Mouse (Mus musculus) limb, embryonic 12.5 days (tissue): ENCODE data around the gene Cep152. TPM values are rescaled to one million over a fixed set of nuclear protein-coding genes. Genes with fewer than 3 reads are reported as not detected.

ENCODE experiments used
- ATAC-seq: fragments of 200-750 bp; cut with Nextera tagmentation; 2 replicates; pipeline ENCODE4 v1.8.0; 2017; ENCODE audit warnings: low read depth, moderate TSS enrichment; ENCODE audit not compliant: insufficient number of reproducible peaks, insufficient read depth, low FRiP score, low TSS enrichment
- H3K27ac ChIP-seq: fragments of 300-500 bp; sonication (generic); 2 replicates; pipeline ENCODE4 v1.5.1; 2016; ENCODE audit warnings: mild to moderate bottlenecking, moderate library complexity
- H3K27me3 ChIP-seq: fragments of 300-500 bp; sonication (generic); 2 replicates; pipeline ENCODE4 v1.6.1; 2016; ENCODE audit warnings: mild to moderate bottlenecking, moderate library complexity
- H3K36me3 ChIP-seq: fragments of 300-500 bp; sonication (generic); 2 replicates; pipeline ENCODE4 v1.6.1; 2016; ENCODE audit warnings: mild to moderate bottlenecking, moderate library complexity
- H3K4me1 ChIP-seq: fragments of 300-500 bp; sonication (generic); replicated peaks from 2 replicates; pipeline ENCODE4 v1.6.1; 2016
- H3K4me2 ChIP-seq: fragments of 300-500 bp; sonication (generic); 2 replicates; pipeline ENCODE4 v1.6.1; 2016; ENCODE audit warnings: mild to moderate bottlenecking, moderate library complexity
- H3K4me3 ChIP-seq: fragments of 300-500 bp; sonication (generic); replicated peaks from 2 replicates; pipeline ENCODE4 v1.5.1; 2016; ENCODE audit warnings: mild to moderate bottlenecking
- H3K9ac ChIP-seq: fragments of 300-500 bp; sonication (generic); replicated peaks from 2 replicates; pipeline ENCODE4 v1.6.1; 2016; ENCODE audit warnings: mild to moderate bottlenecking, moderate library complexity
- H3K9me3 ChIP-seq: fragments of 300-500 bp; sonication (generic); 2 replicates; pipeline ENCODE4 v1.6.1; 2016; ENCODE audit warnings: mild to moderate bottlenecking, moderate library complexity
- WGBS: fragments of 180-500 bp; shearing (Covaris S2); methylation state at CpG from one replicate; pipeline ENCODE4 v1.1.7; 2016; 5-methylcytosine and 5-hydroxymethylcytosine counted together
- polyA plus RNA-seq: library from polyadenylated mRNA; unstranded; fragments of >200 nt; fragmentation: Nextera tagmentation; extraction: Ambion mirVana; gene quantifications from 2 replicates; pipeline ENCODE4 v1.2.1, GENCODE M21; 2016

Gene Cep152
- polyA plus RNA-seq, 1 experiment from 2014 or later: 9.7 TPM

GRCm38 (mm10) chr2:125626536-125626935 is 1.6 kb upstream of the Cep152 start:
- no peaks in the 10 kb centered on the region for H3K9me3 ChIP-seq
- H3K4me2 ChIP-seq: no peak overlapping the region
- H3K4me3 ChIP-seq: no peak overlapping the region
- no peaks in the 10 kb centered on the region for H3K36me3 ChIP-seq
- H3K4me1 ChIP-seq: peaks cover 18% of the 10 kb centered on the region
- no peak for ATAC-seq
- H3K9ac ChIP-seq: no peak overlapping the region
- no peak overlapping the region for H3K27ac ChIP-seq
- 74% methylated on average over 4 of the region's 4 CpGs for whole genome bisulfite sequencing
- H3K27me3 ChIP-seq: no peaks in the 10 kb centered on the region

GRCm38 (mm10) chr2:125624127-125624685 is 707 bp downstream of the Cep152 start:
- H3K4me2 ChIP-seq: peak overlapping the region; percentile 69
- H3K9ac ChIP-seq: peak overlapping the region; percentile 80
- no peaks in the 10 kb centered on the region for H3K9me3 ChIP-seq
- peaks cover 32% of the 10 kb centered on the region for H3K4me1 ChIP-seq
- H3K36me3 ChIP-seq: peaks cover 15% of the 10 kb centered on the region
- no peak for ATAC-seq
- peak overlapping the region; percentile 79 for H3K4me3 ChIP-seq
- H3K27ac ChIP-seq: no peak overlapping the region
- 8% methylated on average over 9 of the region's 9 CpGs for WGBS
- no peaks in the 10 kb centered on the region for H3K27me3 ChIP-seq

GRCm38 (mm10) chr2:125623211-125623610 is 1.7 kb downstream of the Cep152 start:
- no peak overlapping the region for H3K4me3 ChIP-seq
- no peak for ATAC-seq
- peak overlapping the region; percentile 69 for H3K4me2 ChIP-seq
- no peak overlapping the region for H3K9ac ChIP-seq
- no peaks in the 10 kb centered on the region for H3K27me3 ChIP-seq
- H3K36me3 ChIP-seq: peaks cover 22% of the 10 kb centered on the region
- H3K27ac ChIP-seq: no peak overlapping the region
- H3K9me3 ChIP-seq: no peaks in the 10 kb centered on the region
- 94% methylated on average over 15 of the region's 15 CpGs for whole genome bisulfite sequencing
- peaks cover 32% of the 10 kb centered on the region for H3K4me1 ChIP-seq

GRCm38 (mm10) chr2:125620213-125620907 is 4.6 kb downstream of the Cep152 start:
- H3K27me3 ChIP-seq: no peaks in the 10 kb centered on the region
- H3K9me3 ChIP-seq: no peaks in the 10 kb centered on the region
- WGBS: 45% methylated on average over 25 of the region's 25 CpGs
- H3K36me3 ChIP-seq: peaks cover 46% of the 10 kb centered on the region
- no peak for ATAC-seq
- H3K27ac ChIP-seq: no peak overlapping the region; the same call in 1 of the 2 replicates
- H3K4me1 ChIP-seq: peaks cover 32% of the 10 kb centered on the region
- no peak overlapping the region for H3K4me3 ChIP-seq
- no peak overlapping the region for H3K4me2 ChIP-seq
- no peak overlapping the region; the same call in 1 of the 2 replicates for H3K9ac ChIP-seq

GRCm38 (mm10) chr2:125615858-125616424 is 9.0 kb downstream of the Cep152 start:
- no peaks in the 10 kb centered on the region for H3K9me3 ChIP-seq
- H3K27ac ChIP-seq: no peak overlapping the region
- H3K4me2 ChIP-seq: no peak overlapping the region
- H3K4me1 ChIP-seq: peaks cover 9% of the 10 kb centered on the region
- no peak for ATAC-seq
- H3K4me3 ChIP-seq: no peak overlapping the region
- no peaks in the 10 kb centered on the region for H3K27me3 ChIP-seq
- no peak overlapping the region for H3K9ac ChIP-seq
- H3K36me3 ChIP-seq: peaks cover 79% of the 10 kb centered on the region
- 85% methylated on average over 8 of the region's 8 CpGs for WGBS

- Histone ChIP-seq H3K27ac (no peak overlapping the region), H3K9ac (no peak overlapping the region), H3K4me1 (peaks cover 4% of the 10 kb centered on the region), H3K4me3 (no peak overlapping the region), H3K36me3 (peaks cover 81% of the 10 kb centered on the region), H3K9me3 (no peaks in the 10 kb centered on the region), H3K4me2 (no peak overlapping the region), H3K27me3 (no peaks in the 10 kb centered on the region)
- no peak for ATAC-seq
- 96% methylated on average over 7 of the region's 7 CpGs for WGBS
Observed at GRCm38 (mm10) chr2:125615440-125615839, 9.5 kb downstream of the Cep152 start.

GRCm38 (mm10) chr2:125606220-125606845 is 18.6 kb downstream of the Cep152 start:
- Histone ChIP-seq H3K4me2 (no peak overlapping the region), H3K4me1 (peaks cover 22% of the 10 kb centered on the region), H3K27ac (no peak overlapping the region), H3K9me3 (no peaks in the 10 kb centered on the region), H3K4me3 (no peak overlapping the region), H3K36me3 (peaks cover 77% of the 10 kb centered on the region), H3K9ac (no peak overlapping the region), H3K27me3 (no peaks in the 10 kb centered on the region)
- ATAC-seq: no peak
- 85% methylated on average over 17 of the region's 17 CpGs for WGBS

GRCm38 (mm10) chr2:125604646-125605045 is 20.3 kb downstream of the Cep152 start:
- ATAC-seq: no peak
- Histone ChIP-seq H3K36me3 (peaks cover 78% of the 10 kb centered on the region), H3K9me3 (no peaks in the 10 kb centered on the region), H3K27me3 (no peaks in the 10 kb centered on the region), H3K4me2 (no peak overlapping the region), H3K9ac (no peak overlapping the region), H3K27ac (no peak overlapping the region), H3K4me1 (peaks cover 22% of the 10 kb centered on the region), H3K4me3 (no peak overlapping the region)
- WGBS: 79% methylated on average over 7 of the region's 7 CpGs

- peaks cover 22% of the 10 kb centered on the region for H3K4me1 ChIP-seq
- no peaks in the 10 kb centered on the region for H3K27me3 ChIP-seq
- WGBS: 58% methylated on average over 3 of the region's 3 CpGs
- peaks cover 67% of the 10 kb centered on the region for H3K36me3 ChIP-seq
- ATAC-seq: peak; percentile 80
- peak overlapping the region; percentile 46 for H3K27ac ChIP-seq
- H3K9ac ChIP-seq: no peak overlapping the region
- 0 out of 2 replicates have a peak overlapping the region, but pooled peaks have one; percentile 7 for H3K4me2 ChIP-seq
- no peak overlapping the region for H3K4me3 ChIP-seq
- no peaks in the 10 kb centered on the region for H3K9me3 ChIP-seq
Observed at GRCm38 (mm10) chr2:125602970-125603369, 21.9 kb downstream of the Cep152 start.

GRCm38 (mm10) chr2:125598958-125599357 is 26.0 kb downstream of the Cep152 start:
- 87% methylated on average over 4 of the region's 4 CpGs for WGBS
- H3K9ac ChIP-seq: no peak overlapping the region
- H3K36me3 ChIP-seq: peaks cover 65% of the 10 kb centered on the region
- H3K4me3 ChIP-seq: no peak overlapping the region
- no peaks in the 10 kb centered on the region for H3K27me3 ChIP-seq
- no peaks in the 10 kb centered on the region for H3K9me3 ChIP-seq
- no peak overlapping the region for H3K27ac ChIP-seq
- H3K4me1 ChIP-seq: peaks cover 17% of the 10 kb centered on the region
- no peak for ATAC-seq
- H3K4me2 ChIP-seq: no peak overlapping the region

- H3K4me2 ChIP-seq: no peak overlapping the region
- H3K9me3 ChIP-seq: no peaks in the 10 kb centered on the region
- H3K4me3 ChIP-seq: no peak overlapping the region
- peaks cover 70% of the 10 kb centered on the region for H3K36me3 ChIP-seq
- H3K27me3 ChIP-seq: no peaks in the 10 kb centered on the region
- no peak for ATAC-seq
- 61% methylated on average over 6 of the region's 6 CpGs for WGBS
- H3K4me1 ChIP-seq: peaks cover 10% of the 10 kb centered on the region
- no peak overlapping the region for H3K27ac ChIP-seq
- no peak overlapping the region for H3K9ac ChIP-seq
Observed at GRCm38 (mm10) chr2:125598251-125598650, 26.7 kb downstream of the Cep152 start.
